ENCODE assay signal across 29 mouse cellular contexts in the genomic region with DNA sequence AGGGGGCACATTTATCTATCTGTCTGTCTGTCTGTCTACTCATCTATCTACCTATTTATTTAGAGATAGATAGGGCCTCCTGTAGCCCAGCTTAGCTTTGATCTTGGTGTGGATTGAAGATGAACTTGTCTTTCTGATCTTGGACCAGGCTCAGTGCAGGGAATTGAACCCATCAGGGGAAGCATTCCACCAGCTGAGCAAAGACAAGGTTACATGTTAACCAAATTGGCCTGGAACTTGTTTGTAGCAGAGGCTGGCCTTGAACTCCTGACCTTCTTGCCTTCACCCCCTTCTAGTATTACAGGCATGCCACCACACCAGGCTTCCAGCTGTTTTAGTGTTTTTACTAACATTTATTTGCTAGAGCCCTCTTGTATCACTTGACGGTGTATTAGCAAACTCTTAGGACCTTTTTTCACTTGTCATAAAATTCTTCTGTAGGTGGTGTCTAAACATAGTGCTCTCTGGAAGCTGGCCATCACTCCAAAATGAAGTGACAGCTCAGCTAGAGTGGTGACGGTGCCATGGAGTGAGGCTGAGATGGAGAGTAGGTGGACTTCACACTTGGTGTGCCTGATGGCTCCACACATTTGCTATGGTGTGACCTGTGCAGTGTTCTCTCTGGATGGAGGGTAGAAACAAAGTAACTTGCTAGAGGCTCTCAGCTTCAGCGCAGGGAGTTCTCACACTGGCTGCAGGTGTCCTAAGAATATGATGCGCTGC. TPM values are rescaled to one million over a fixed set of nuclear protein-coding genes. Genes with fewer than 3 reads are reported as not detected.
DNase-seq lines count a peak whose midpoint lies in the region; ATAC-seq and TF ChIP-seq lines count a peak whose summit lies in the region.
"Had no signal": no experiment of that assay in that cellular context is flagged by ENCODE, and none has a peak within 500 bp of the region (broad histone marks: within the 10 kb centered on the region; RNA-seq: fewer than 3 reads in every experiment).

No protein-coding gene starts in this region.

- H3K4me2 ChIP-seq in liver, embryonic 15.5 days: no peak overlapping the region
- H3K4me2 ChIP-seq in forebrain, postnatal 0 days (ENCODE audit: low read depth): no peak overlapping the region
- H3K4me2 ChIP-seq: embryonic facial prominence, embryonic 15.5 days; hindbrain, embryonic 12.5 days had no signal

- no peak for TF ChIP-seq CTCF in forebrain, postnatal 0 days (IDR thresholded peaks at IDR 0.05; ENCODE audit: low read depth)

- WGBS in liver, embryonic 15.5 days (ENCODE audit: insufficient replicate concordance): 68% methylated on average over 4 of the region's 4 CpGs
- WGBS in forebrain, postnatal 0 days: 92% methylated on average over 4 of the region's 4 CpGs

- H3K27me3 ChIP-seq in liver, embryonic 15.5 days: no peaks in the 10 kb centered on the region
- H3K27me3 ChIP-seq in forebrain, postnatal 0 days (ENCODE audit: insufficient read depth, low read length): no peaks in the 10 kb centered on the region
- H3K27me3 ChIP-seq: embryonic facial prominence, embryonic 15.5 days; hindbrain, embryonic 12.5 days; Patski had no signal

- H3K27ac ChIP-seq in liver, embryonic 15.5 days (replicated peaks): no peak overlapping the region
- no peak overlapping the region for H3K27ac ChIP-seq in forebrain, postnatal 0 days (ENCODE audit: low read depth, low read length)
- H3K27ac ChIP-seq: embryonic facial prominence, embryonic 15.5 days; forebrain, embryonic 10.5 days; heart, embryonic 10.5 days; hindbrain, embryonic 12.5 days had no signal

- DNase-seq in heart, adult 11 months: peak; percentile 55
- no peak for DNase-seq in heart, adult 9 months (ENCODE audit: low spot score in 2 of 2)
- peak; percentile 46 for DNase-seq in testis, postnatal 14 days (ENCODE audit: low spot score)
- no peak for DNase-seq in testis, postnatal 10 days (ENCODE audit: low spot score)
- DNase-seq in forebrain, postnatal 0 days: no peak
- DNase-seq in urinary bladder, postnatal 25 days (ENCODE audit: low spot score): no peak
- DNase-seq in gastrocnemius, postnatal 10 days: no peak
- DNase-seq: adrenal gland, postnatal 25 days; cerebellum, adult 8-10 months; cerebellum, postnatal 14 days; embryo, embryonic 11 days; gastrocnemius, postnatal 25 days; heart, postnatal 10 days; heart, postnatal 4 days had no signal

- no peaks in the 10 kb centered on the region for H3K9me3 ChIP-seq in liver, embryonic 15.5 days (replicated peaks)
- H3K9me3 ChIP-seq in forebrain, postnatal 0 days (ENCODE audit: low read length): no peaks in the 10 kb centered on the region
- H3K9me3 ChIP-seq: embryonic facial prominence, embryonic 15.5 days; forebrain, embryonic 10.5 days; heart, embryonic 10.5 days; hindbrain, embryonic 12.5 days had no signal

- ATAC-seq in liver, embryonic 15.5 days (ENCODE audit: insufficient read depth): peak; percentile 44
- no peak for ATAC-seq in forebrain, postnatal 0 days
- ATAC-seq: activated CD4-positive, CD25-positive, alpha-beta regulatory T cell, adult 4 months; forebrain, embryonic 14.5 days; hindbrain, embryonic 16.5 days; Patski had no signal

- no peaks in the 10 kb centered on the region; the same call in 1 of the 2 replicates for H3K4me1 ChIP-seq in liver, embryonic 15.5 days (replicated peaks)
- H3K4me1 ChIP-seq in forebrain, postnatal 0 days (ENCODE audit: insufficient read depth): no peaks in the 10 kb centered on the region
- H3K4me1 ChIP-seq: forebrain, embryonic 10.5 days; heart, embryonic 10.5 days; hindbrain, embryonic 12.5 days had no signal

- no peak overlapping the region for H3K9ac ChIP-seq in liver, embryonic 15.5 days
- no peak overlapping the region for H3K9ac ChIP-seq in forebrain, postnatal 0 days
- H3K9ac ChIP-seq: embryonic facial prominence, embryonic 15.5 days; hindbrain, embryonic 12.5 days had no signal

- H3K36me3 ChIP-seq in liver, embryonic 15.5 days (replicated peaks): peaks cover 14% of the 10 kb centered on the region
- peaks cover 35% of the 10 kb centered on the region for H3K36me3 ChIP-seq in forebrain, postnatal 0 days (ENCODE audit: insufficient read depth)

- no peak overlapping the region for H3K4me3 ChIP-seq in liver, embryonic 15.5 days (replicated peaks)
- no peak overlapping the region for H3K4me3 ChIP-seq in forebrain, postnatal 0 days (ENCODE audit: low read depth, low read length)
- H3K4me3 ChIP-seq: embryonic facial prominence, embryonic 15.5 days; erythroblast, embryonic 14.5 days; forebrain, embryonic 10.5 days; heart, embryonic 10.5 days; hindbrain, embryonic 12.5 days had no signal

RNA-seq across cellular contexts. Expression of gene Mipep, which starts 12.4 kb away (rescaled TPM):
- 10.2 and 10.7 TPM in 2 replicates for polyA plus RNA-seq in liver, embryonic 15.5 days (2015; fragmentation: Nextera tagmentation; extraction: Ambion mirVana)
- 26.6 and 27.4 TPM in 2 replicates for total RNA-seq in forebrain, postnatal 0 days (2014; rRNA removed)
- polyA plus RNA-seq in forebrain, postnatal 0 days (2015; fragmentation: Nextera tagmentation; extraction: Ambion mirVana): 18.3 and 19.4 TPM in 2 replicates
- total RNA-seq in gastrocnemius, postnatal 10 days (2021): 10 to 100 TPM; 24.5 to 26.4 TPM

RNA-seq across cellular contexts. Expression of gene C1qtnf9, which starts 28.8 kb away (rescaled TPM):
- polyA plus RNA-seq in liver, embryonic 15.5 days (2015; fragmentation: Nextera tagmentation; extraction: Ambion mirVana): 0.17 and 0.23 TPM in 2 replicates
- 0.31 TPM in 1 of 2 replicates, not detected in the other for total RNA-seq in forebrain, postnatal 0 days (2014; rRNA removed)
- polyA plus RNA-seq in forebrain, postnatal 0 days (2015; fragmentation: Nextera tagmentation; extraction: Ambion mirVana): 0.26 TPM in 1 of 2 replicates, not detected in the other
- 10 to 100 TPM; 31.2 to 32.2 TPM for total RNA-seq in gastrocnemius, postnatal 10 days (2021)
- total RNA-seq: common myeloid progenitor, adult 5-6 weeks; granulocyte monocyte progenitor cell, adult 5-6 weeks; MEL had no signal
- polyA plus RNA-seq: activated CD4-positive, CD25-positive, alpha-beta regulatory T cell, adult 4 months; C2C12; embryonic facial prominence, embryonic 11.5 days; forebrain, embryonic 14.5 days; Patski had no signal

Comparison
In these comparisons a context has a peak if more than half of its experiments do, and no peak if none do; other contexts are left out.
1. DNase-seq: peak in heart, adult 11 months (single experiment) and testis, postnatal 14 days (single experiment); none in heart, adult 9 months (0 of 2), testis, postnatal 10 days (single experiment), forebrain, postnatal 0 days (single experiment), urinary bladder, postnatal 25 days (single experiment) and gastrocnemius, postnatal 10 days (single experiment).
2. RNA of gene C1qtnf9, which starts 28.8 kb away (total RNA-seq): 31.2 to 32.2 TPM in gastrocnemius, postnatal 10 days; 0.31 TPM in forebrain, postnatal 0 days; every median in the first group is over 10 times any median in the second.